Mouse (Mus musculus): ENCODE measurements at regions not wholly inside any gene's neighbourhood (a gene's known extent, or its start where the extent isn't known, plus 50 kb on each side); places are given as distances from the start of the nearest gene placed in this dataset.

DNA sequence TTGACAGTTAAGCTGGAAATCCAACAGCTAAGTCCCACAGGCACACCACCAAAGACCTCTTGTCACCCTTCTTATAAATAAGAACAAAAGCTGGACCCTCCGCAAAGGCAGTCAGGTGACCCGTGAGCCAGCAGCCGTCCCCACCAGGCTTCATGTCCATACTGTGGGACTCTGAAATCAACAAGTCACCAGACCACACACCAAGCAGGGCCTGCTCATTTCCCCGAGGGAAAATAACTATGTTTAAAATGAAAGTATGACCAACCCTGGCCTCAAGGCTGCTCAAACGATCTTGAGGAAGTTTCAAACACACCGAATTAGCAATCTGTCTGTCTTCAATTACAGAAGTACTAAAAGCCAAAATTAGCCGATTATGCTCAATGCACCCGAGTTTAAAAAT lies 197.6 kb upstream of the Spdye4c start:
- Histone ChIP-seq H3K4me3 (ENCODE audit: insufficient read depth, low read depth, low read length) (no peak overlapping the region), H3K27me3 (ENCODE audit: control insufficient read depth, insufficient read depth, low read length) (no peaks in the 10 kb centered on the region), H3K27ac (replicated peaks; ENCODE audit: insufficient read depth, low read depth, low read length) (no peak overlapping the region), H3K36me3 (ENCODE audit: control insufficient read depth, insufficient read depth, low read length) (no peaks in the 10 kb centered on the region), H3K4me1 (ENCODE audit: control insufficient read depth, insufficient read depth, low read length) (peaks cover 4% of the 10 kb centered on the region; the same call in 1 of the 2 replicates), H3K9ac (ENCODE audit: low read depth, low read length) (no peak overlapping the region; the same call in 1 of the 2 replicates), H3K79me2 (ENCODE audit: control insufficient read depth, insufficient read depth, low read length) (no peaks in the 10 kb centered on the region)
- DNase-seq (ENCODE audit: extremely low read depth, low read depth, low spot score): no peak
- WGBS: 64% methylated on average over 8 of the region's 8 CpGs
- TF ChIP-seq CTCF (IDR thresholded peaks at IDR 0.05; ENCODE audit: low read depth, low read length) (no peak), POLR2A (IDR thresholded peaks at IDR 0.05; ENCODE audit: extremely low read depth, insufficient read depth, low read length) (no peak)

DNA sequence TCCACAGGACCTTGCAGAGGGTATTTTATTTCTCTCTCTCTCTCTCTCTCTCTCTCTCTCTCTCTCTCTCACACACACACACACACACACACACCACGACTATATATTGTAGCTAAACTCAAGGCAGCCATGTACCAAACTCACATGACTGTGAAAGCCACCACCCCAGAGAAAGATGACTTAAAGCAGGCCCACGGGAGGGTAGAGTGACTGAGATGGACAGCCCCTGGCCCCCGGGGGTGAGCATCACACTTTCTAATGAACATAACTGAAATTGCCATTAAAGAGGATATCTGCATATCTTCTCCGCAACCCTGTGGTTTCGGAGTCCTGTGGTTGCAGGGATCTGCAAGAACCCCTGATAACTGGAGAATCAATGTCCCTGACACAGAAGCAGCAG lies 197.1 kb upstream of the Spdye4c start:
- no peak overlapping the region for H3K4me3 ChIP-seq (ENCODE audit: insufficient read depth, low read depth, low read length)
- 82% methylated on average over 5 of the region's 5 CpGs for WGBS
- no peak for DNase-seq (ENCODE audit: extremely low read depth, low read depth, low spot score)

GRCm38 (mm10) chr2:128395308-128396007 lies 195.6 kb upstream of the Spdye4c start:
- Histone ChIP-seq H3K9ac (ENCODE audit: low read depth, low read length) (no peak overlapping the region), H3K4me1 (ENCODE audit: control insufficient read depth, insufficient read depth, low read length) (peaks cover 3% of the 10 kb centered on the region; the same call in 1 of the 2 replicates), H3K79me2 (ENCODE audit: control insufficient read depth, insufficient read depth, low read length) (no peaks in the 10 kb centered on the region), H3K36me3 (ENCODE audit: control insufficient read depth, insufficient read depth, low read length) (no peaks in the 10 kb centered on the region), H3K27me3 (ENCODE audit: control insufficient read depth, insufficient read depth, low read length) (no peaks in the 10 kb centered on the region), H3K4me3 (ENCODE audit: insufficient read depth, low read depth, low read length) (no peak overlapping the region), H3K27ac (replicated peaks; ENCODE audit: insufficient read depth, low read depth, low read length) (no peak overlapping the region)
- DNase-seq (ENCODE audit: extremely low read depth, low read depth, low spot score): no peak
- no peak for TF ChIP-seq POLR2A (IDR thresholded peaks at IDR 0.05; ENCODE audit: extremely low read depth, insufficient read depth, low read length)
- no peak for TF ChIP-seq CTCF (IDR thresholded peaks at IDR 0.05; ENCODE audit: low read depth, low read length)
- WGBS: 55% methylated on average over 4 of the region's 4 CpGs

More for the DNA sequence above, 197.1 kb upstream of the Spdye4c start:
- H3K9ac ChIP-seq (ENCODE audit: low read depth, low read length): no peak overlapping the region
- H3K27me3 ChIP-seq (ENCODE audit: control insufficient read depth, insufficient read depth, low read length): no peaks in the 10 kb centered on the region
- no peaks in the 10 kb centered on the region for H3K79me2 ChIP-seq (ENCODE audit: control insufficient read depth, insufficient read depth, low read length)
- H3K4me1 ChIP-seq (ENCODE audit: control insufficient read depth, insufficient read depth, low read length): peaks cover 4% of the 10 kb centered on the region; the same call in 1 of the 2 replicates
- H3K36me3 ChIP-seq (ENCODE audit: control insufficient read depth, insufficient read depth, low read length): no peaks in the 10 kb centered on the region
- TF ChIP-seq CTCF (IDR thresholded peaks at IDR 0.05; ENCODE audit: low read depth, low read length): no peak
- no peak for TF ChIP-seq POLR2A (IDR thresholded peaks at IDR 0.05; ENCODE audit: extremely low read depth, insufficient read depth, low read length)
- H3K27ac ChIP-seq (replicated peaks; ENCODE audit: insufficient read depth, low read depth, low read length): no peak overlapping the region

DNA sequence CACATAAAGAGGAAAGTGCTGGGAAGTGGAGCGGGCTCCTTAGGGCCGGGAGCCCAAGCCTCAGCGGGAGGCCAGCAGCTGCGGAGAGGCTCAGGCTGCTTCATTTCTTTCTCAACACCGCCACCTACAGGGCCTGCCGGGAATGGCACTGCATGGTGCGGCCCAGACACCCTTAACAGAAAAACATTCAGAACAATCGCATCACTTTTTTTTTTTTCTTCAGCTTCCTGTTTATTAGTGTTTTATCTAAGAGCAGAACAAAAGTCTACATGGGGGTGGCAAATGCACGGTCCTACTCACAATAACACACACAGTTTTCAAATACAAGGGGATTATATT lies 195.0 kb upstream of the Spdye4c start:
- DNase-seq (ENCODE audit: extremely low read depth, low read depth, low spot score): peak; percentile 30
- H3K4me1 ChIP-seq (ENCODE audit: control insufficient read depth, insufficient read depth, low read length): peaks cover 3% of the 10 kb centered on the region; the same call in 1 of the 2 replicates
- TF ChIP-seq POLR2A (IDR thresholded peaks at IDR 0.05; ENCODE audit: extremely low read depth, insufficient read depth, low read length) (no peak), CTCF (IDR thresholded peaks at IDR 0.05; ENCODE audit: low read depth, low read length) (peak; percentile 97)
- no peak overlapping the region for H3K27ac ChIP-seq (replicated peaks; ENCODE audit: insufficient read depth, low read depth, low read length)
- no peak overlapping the region for H3K9ac ChIP-seq (ENCODE audit: low read depth, low read length)
- no peak overlapping the region for H3K4me3 ChIP-seq (ENCODE audit: insufficient read depth, low read depth, low read length)
- H3K27me3 ChIP-seq (ENCODE audit: control insufficient read depth, insufficient read depth, low read length): no peaks in the 10 kb centered on the region
- no peaks in the 10 kb centered on the region for H3K36me3 ChIP-seq (ENCODE audit: control insufficient read depth, insufficient read depth, low read length)
- WGBS: 2% methylated on average over 9 of the region's 9 CpGs
- no peaks in the 10 kb centered on the region for H3K79me2 ChIP-seq (ENCODE audit: control insufficient read depth, insufficient read depth, low read length)

- Histone ChIP-seq H3K36me3 (ENCODE audit: control insufficient read depth, insufficient read depth, low read length) (no peaks in the 10 kb centered on the region), H3K4me3 (ENCODE audit: insufficient read depth, low read depth, low read length) (no peak overlapping the region), H3K27me3 (ENCODE audit: control insufficient read depth, insufficient read depth, low read length) (no peaks in the 10 kb centered on the region), H3K4me1 (ENCODE audit: control insufficient read depth, insufficient read depth, low read length) (no peaks in the 10 kb centered on the region), H3K9ac (ENCODE audit: low read depth, low read length) (no peak overlapping the region), H3K79me2 (ENCODE audit: control insufficient read depth, insufficient read depth, low read length) (no peaks in the 10 kb centered on the region), H3K27ac (replicated peaks; ENCODE audit: insufficient read depth, low read depth, low read length) (no peak overlapping the region)
- WGBS: 84% methylated on average over 8 of the region's 8 CpGs
- no peak for TF ChIP-seq POLR2A (IDR thresholded peaks at IDR 0.05; ENCODE audit: extremely low read depth, insufficient read depth, low read length)
- TF ChIP-seq CTCF (IDR thresholded peaks at IDR 0.05; ENCODE audit: low read depth, low read length): no peak
- no peak for DNase-seq (ENCODE audit: extremely low read depth, low read depth, low spot score)
Measured at GRCm38 (mm10) chr2:128401359-128401758, 189.7 kb upstream of the Spdye4c start.
